Mouse (Mus musculus): ENCODE results near the gene Atp1b4.
"Not testable (repeated sequence)": the region's sequence is repeated elsewhere in the genome, so short reads cannot be mapped to it uniquely, and the experiment has no call there.

Atp1b4 gene

DNA sequence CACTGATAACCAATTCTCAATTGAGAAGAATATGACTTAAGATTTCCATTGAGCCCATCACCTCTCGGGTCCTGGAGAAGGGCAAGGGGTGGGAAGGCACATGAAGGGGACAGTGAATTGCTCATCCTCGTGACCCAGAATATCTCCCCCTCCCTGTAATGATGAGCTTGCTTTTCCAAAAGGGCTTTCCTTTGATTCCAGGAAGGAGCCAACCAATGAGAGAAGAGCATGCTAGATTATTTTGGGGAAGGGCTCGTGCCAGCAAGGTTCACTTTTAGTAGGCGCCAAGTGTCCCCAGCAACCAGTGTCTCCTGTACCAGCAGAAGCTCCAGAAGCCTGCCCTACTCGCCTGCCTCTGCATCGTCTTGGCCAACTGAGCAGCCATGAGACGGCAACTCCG, at the start of gene Atp1b4:
Gene Atp1b4, plus strand, starts transcription at position 301 of the 400 bp plus-strand sequence.
- DNase-seq: no peak

- no peak for DNase-seq
These were observed 7.4 kb upstream of the Atp1b4 start for GRCm38 (mm10) chrX:38308597-38308996.

GRCm38 (mm10) chrX:38311054-38311453, 4.9 kb upstream of the Atp1b4 start:
- no peak for DNase-seq

DNA sequence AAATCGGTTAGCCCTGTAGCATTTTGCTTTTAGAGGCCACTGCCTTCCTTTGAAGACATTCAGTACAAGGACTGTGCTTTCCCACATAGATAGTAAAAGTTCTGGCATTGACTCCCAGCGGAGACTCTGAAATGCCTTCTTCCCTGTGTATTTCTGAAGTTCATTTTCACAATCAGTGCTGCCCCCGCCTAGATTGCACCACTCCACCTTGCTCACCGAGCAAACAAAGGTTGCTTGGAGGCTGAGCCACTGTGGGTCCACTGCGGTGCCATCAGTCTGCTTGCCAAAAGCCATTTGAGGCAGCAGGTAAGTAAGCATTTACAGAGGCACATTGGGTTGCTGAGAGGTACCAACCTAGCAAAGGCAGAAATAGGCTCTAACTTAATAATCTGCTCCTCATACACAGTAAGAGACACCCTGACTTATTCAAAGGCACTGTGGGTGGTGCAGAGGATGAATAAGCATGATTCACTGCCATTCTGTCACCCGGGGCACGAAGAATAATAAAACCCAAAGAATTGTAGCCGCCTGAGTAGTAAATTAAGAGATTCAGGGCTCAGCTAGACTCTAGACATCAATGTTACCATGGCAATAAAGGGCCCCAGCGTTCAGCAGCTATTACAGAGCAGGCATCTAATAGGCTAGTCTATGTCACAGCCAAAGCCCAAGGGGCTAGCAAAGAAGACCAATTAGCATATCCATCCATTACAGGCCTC, 2.9 kb upstream of the Atp1b4 start:
- peak; percentile 60 for DNase-seq

DNA sequence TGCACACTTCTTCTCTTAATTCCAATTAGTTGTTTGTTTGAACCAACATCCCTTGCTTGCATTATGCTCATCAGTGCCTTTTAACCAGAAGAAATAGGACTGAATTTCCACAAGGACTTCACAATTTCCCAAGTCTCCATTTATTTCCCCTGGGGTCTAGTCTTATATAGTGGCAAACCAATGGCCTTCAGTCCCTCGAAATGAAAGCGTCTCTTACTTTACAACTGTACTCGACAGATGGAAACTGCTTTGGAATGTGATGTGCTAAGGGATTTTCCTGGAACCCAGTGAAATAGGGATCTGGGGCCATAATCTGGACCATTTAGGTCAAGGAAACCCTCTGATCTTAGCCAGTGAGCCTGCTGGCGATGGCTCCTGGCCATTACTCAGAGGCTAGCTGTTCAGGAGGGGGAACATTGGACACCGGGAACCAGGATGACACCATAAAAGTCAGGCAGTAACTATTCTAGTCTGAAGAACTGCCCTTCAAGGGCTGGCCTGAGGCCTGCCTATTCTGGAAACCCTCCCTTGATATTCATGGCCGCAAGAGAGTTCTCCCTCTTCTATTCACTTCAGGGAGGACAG, 2.3 kb upstream of the Atp1b4 start:
- no peak for DNase-seq

DNA sequence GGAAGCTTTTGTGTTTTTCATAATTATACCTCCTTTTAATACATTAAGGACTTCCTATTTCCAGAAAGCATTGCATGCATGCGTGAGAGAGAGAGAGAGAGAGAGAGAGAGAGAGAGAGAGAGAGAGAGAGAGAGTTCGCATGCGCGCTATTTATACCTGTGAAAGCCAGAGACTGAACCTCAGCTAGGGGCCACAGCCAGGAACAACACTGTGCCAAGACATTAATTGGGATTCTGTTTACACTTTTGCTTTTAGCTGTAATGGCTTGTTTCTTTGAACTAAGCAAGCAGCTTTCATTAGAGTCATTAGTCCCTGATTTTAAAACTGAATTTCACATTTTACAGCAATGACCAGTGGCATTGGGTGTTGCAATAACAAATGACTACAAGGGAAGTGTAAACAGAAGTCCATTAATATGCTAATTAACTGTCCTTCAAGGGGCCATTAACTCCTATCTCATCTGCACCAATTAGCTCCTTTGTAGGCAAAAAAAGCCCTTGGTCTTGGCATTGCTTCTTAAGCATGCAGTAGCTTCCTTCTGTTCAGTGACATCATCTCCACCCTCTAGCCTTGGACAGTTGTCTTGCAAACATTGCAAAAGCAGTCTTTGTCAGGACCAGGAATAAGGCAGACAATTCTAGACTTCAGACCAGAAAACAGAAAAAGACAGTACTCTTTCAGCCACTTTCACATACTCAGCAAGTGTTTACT, 14.9 kb downstream of the Atp1b4 start:
- DNase-seq: no peak

DNA sequence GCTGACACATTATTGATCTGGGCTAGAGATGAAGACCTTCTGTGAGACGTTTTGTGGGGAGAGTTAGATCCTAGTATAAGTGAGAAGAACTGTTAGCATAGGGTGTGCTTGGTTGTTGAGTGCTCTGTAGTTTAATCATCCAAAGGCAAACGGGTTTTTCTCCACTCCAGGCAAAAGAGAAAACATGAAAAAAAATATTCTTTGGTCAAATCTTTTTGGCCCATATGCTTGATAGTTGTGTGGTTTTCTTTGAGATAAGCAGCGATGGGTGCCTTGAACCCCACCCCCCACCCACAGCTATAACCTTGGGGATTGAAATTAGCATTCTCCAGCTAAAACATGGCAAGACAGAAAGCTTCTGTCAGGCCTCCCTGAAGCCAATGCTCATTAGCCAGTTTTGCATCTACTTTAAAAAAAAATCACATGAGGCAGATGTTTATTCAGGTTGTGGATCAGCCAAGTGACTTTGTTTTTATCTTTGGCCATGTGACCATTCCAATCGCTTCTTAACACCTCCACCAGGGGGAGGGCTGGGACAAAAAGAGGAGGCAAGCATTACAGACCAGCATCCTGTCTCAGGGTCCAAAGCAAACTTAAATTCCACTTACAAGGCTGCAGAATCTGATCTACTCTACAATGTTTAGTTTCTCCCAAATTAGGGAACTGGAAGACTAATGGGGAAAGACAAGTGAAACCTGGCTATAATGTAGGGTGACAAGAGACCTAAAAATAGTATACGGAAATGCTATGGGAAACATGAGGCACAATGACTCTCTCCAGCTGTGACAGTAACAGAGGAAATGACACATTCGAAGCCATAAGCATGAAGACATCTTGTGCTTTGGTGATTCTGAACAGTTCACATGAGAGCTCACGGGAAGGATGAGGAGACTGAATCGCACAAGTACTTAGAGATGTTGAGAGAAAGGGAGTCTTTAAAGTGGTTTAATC, 18.6 kb downstream of the Atp1b4 start:
- peak; percentile 8 for DNase-seq

DNA sequence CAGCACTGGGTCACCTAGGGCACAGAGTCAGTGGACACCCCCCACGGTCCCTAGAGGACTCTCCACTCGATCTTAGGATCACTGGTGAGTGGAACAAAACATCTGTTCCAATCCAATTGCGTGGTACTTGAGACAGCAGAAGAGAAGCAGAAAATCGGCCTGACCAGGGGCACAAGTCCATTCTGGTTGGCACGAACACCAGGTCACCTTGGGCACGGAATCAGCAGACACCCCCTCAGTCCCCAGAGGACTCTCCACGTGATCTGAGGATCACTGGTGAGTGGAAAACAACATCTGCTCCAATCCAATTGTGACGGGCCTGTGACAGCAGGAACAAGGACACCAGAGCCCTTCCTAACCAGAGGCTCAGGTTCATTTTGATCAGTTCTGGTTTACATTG, 46.0 kb downstream of the Atp1b4 start:
- no peak for DNase-seq

- not testable (repeated sequence) for DNase-seq
These were observed 48.6 kb downstream of the Atp1b4 start for GRCm38 (mm10) chrX:38364621-38365020.

- DNase-seq: not testable (repeated sequence)
These were observed 57.2 kb downstream of the Atp1b4 start for GRCm38 (mm10) chrX:38373169-38373568.

Measured in retina, postnatal 1 day (tissue).